Mouse (Mus musculus) kidney, adult 2 months (tissue): ENCODE data around the gene Mapk3.

Source experiments
- CTCF ChIP-seq: fragments of 200-500 bp; conservative IDR thresholded peaks from 2 replicates; pipeline ENCODE4 v1.5.1; 2011; ENCODE audit warnings: low read depth, mild to moderate bottlenecking, control low read depth, low read length, moderate library complexity, mixed read lengths; ENCODE audit not compliant: insufficient read depth, insufficient read length
- POLR2A ChIP-seq: fragments of 200-500 bp; IDR thresholded peaks from one replicate; pipeline ENCODE4 v1.6.1; 2011; ENCODE audit warnings: low read depth, low read length, control low read depth

GRCm38 (mm10) chr7:126761529-126762067 lies 2.2 kb downstream of the Mapk3 start:
- TF ChIP-seq CTCF (no peak), POLR2A (no peak)
